Mouse (Mus musculus) neural tube, embryonic 10.5 days (tissue): ENCODE data around the gene Ppp1r12a.

ENCODE experiments used
- DNase-seq: peaks from one replicate; pipeline ENCODE4 v3.0.0-alpha.2; 2017; ENCODE audit warnings: low spot score; ENCODE audit errors: extremely low spot score

Ppp1r12a gene

DNA sequence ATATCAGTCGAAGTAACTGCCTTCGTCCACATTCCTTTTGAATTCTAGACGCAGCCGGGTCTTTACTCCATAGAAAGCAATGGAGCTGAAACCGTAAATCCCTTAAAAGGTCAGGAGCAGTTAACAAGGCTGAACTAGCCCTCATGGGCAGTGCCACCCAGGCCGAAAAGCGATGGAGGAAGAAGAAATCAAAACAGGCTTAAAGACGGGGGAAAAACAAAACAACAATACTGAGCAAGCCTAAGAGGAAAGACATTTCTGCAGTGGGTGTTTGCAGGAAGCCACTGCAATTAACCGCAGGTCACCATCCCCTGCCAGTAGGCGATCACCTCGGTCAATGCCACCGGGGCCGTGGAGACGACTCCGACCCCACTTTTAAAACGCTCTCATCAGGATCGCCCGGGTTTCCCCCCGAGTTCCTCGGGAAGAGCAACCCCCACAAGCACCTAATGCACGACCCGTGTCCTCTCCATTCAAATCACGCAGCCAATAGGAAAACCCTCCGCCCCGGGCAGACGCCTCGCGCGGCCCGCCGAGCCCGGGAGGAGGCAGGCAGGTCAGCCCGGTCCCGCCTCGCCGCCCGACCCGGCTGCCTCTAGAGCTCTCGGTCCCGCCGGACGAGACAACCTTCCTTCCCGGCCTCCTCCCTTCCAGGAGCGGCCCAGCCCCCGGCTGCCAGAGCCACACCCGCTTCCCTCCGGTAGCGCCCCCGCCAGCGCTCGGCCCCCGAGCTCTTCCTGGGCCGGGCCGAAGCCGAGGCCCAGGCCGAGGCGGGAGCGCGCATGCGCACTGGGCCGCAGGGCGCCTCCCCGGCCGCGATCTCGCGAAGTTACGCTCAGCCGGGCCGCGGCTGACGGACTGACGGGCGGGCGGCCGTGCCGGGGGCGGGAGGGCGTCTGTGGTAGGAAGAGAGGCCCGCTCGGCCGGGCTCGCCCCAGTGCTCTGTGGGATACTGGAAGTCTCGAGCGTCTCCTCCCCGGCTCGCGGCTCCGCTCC lies at the start of gene Ppp1r12a:
Ppp1r12a (plus strand) TSS at position 933 of the 996 bp plus-strand sequence.
- peak; percentile 93 for DNase-seq

DNA sequence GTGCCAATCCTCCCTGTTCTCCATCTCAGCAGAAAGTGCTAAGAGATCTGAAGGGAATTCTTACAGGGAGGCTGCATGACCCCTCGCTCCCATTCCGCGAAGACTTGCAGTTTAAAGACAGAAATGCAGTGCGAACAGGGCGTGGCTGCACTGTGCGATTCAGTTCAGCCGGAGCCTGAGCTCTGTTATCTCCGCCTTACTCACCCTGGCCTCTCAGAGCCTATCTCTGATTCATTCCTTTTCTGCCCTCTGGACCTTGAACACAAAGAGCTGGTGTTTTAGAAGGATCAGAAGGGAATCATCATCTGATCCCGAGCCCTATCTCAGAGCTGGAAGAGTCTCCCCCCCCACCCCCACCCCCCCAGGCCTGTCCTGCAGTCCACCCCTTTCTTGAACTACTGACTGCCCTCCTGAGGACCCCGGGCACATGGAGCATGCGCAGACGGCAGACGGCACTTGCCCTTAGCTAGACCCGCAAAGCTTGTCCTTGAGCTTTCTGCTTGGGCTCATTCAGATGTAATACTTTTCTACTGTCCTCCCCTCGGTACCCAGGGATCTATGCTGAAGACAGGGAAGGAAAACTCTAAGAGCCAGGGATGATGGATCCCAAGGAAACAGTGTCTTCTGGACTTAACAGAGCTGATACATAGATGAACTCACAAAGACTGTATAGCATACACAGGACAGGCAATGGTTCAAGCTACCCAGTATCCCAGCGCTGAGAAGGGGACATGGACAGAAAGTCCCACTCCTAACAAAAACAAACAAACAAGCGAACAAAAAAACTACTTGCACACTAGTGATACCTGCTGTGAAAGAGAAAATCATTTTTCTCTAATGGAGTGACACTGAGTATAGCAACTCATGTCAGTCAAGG lies 48.4 kb upstream of the Ppp1r12a start:
- peak; percentile 41 for DNase-seq

DNA sequence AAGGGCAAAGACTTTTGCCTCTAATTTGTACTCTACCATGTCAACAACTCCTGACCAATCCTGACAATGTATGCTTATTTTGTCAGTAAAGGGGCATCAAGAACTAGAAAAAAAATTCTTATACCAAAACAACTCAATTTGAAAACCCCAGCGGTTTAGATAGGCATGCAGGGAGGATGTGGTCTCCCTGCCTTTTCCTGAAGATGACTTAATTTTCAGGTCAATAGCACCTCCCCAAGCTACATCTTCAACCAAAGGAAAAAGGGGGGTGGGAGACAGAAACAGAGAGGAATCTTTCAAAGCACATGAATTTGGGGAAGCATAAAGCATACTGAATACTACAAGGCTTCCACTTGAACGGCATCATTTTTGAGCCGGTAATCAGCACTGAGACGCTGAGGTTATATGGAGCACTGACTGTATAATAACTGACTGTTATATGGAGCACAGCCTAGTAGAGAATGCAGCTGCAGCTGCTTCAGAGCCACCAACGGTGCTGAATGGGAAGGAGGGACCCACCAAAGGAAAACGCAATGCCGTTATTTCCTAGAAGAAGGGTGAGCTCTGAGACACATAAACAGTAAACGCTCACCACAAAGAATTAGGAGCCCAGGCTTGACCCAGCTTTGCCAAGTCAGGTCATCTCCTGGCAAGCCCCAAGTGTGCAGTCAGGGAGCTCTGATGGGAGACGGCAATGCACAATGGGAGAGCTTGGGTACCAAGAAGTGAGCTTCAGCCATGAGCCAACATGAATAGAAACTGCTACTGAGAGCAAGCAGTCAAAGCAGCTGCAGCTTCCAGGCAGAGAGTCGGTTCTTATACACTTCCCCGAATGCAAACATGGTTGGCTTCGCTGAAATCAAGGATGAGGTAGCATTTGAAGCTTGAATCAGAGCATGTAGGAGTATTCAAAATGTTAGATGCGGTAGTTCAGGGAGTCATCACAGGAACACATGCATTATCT lies 43.5 kb upstream of the Ppp1r12a start:
- DNase-seq = no peak

DNA sequence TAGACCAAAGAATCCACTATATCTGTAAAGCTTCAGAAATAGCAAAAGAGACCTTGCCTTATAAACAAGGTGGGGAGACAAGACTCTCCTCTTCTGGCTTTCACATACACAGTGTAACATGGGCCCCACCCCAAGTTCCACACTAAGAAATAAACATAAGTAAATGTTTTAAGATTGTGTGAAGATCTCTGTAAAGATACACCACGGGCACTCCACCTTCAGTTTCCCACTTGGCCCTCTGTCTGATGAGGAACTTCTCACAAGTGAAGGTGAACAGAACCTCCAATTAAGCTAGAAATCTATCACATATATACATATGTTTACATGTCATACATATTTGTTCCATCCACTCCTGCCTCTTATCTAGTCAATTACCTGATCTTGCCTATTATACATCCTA lies 42.6 kb upstream of the Ppp1r12a start:
- no peak for DNase-seq

DNA sequence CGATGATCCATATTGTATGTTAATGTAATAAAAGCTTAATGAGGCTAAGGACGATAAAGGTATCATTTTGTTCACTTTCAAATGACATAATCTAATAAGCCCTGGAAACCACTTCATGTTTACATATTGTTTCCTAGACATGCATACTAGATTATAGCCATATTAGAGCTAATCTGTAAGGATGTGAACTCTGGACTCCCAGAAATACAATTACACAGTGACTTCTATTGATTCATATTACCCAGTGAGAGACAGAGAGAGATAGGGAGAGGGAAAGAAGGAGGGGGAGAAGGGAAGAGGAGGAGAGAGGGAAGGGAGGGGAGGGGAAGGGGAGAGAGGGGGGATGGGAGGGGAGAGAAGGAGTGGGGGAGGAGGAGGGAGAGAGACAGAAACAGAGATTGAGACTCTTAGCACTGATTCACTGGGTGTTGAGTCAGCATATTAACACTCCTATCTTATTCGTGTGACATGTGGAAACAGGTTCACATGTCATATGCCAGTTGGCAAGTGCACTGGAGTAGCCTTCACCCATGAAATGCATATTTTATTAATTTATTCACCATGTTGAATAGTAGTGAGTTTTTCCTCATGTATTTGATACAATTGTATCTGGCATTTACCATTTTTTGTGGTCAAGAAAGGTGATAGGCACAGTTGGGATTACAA lies 36.9 kb upstream of the Ppp1r12a start:
- DNase-seq = no peak

DNA sequence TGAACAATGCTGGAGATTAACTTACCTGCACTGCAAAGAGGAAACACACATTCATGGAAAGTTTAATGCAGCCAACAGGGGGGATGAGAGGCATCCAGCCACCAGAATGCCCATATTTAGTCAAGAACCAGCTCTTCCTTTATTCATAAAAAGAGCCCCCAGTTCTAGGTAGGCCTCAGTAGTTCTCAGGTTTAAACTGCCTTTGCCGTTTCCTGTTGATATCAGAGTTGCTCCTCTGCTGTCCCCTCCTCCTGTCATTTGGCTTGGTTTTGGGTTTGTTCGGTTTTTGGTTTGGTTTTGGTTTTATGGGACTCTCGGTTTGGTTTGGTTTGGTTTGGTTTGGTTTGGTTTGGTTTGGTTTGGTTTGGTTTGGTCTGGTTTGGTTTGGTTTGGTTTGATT lies 32.8 kb upstream of the Ppp1r12a start:
- no peak for DNase-seq

DNA sequence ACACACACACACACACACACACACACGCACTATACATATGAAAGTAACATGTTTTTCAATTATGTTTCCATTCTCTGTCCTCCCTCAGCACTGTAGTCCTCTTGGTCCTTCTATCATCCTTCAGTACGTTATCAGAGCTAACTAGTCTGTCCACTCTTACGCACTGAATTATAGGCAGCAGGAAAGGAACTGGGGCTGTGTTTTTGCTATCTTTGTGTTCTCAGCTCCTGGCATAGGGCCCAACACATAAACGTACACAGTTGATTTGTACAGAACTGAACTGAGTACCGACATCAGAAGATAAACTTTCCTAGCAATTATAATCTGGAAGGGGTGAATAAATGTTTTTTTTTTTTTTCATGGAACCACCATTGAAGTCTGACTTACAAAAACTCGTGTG lies 30.1 kb upstream of the Ppp1r12a start:
- DNase-seq = no peak

DNA sequence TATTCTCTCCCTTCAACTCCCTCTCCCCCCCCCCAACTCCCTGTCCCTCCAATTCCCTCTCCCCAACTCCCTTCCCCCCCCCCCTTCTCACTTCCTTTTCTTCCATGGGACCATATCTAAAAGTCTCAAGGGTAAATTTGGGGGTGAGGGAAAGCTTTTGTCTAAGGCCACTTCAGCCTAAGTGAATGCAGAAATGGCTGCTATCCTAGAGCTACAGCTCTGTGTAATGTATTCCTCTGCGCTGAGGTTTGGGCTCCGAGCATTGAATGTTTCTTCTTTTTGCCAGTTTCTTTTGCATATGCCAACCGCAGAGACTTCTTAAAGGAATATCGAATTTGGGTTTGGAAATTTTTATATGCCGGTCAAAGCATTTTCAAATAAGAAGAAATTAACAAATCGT lies 28.7 kb upstream of the Ppp1r12a start:
- no peak for DNase-seq

DNA sequence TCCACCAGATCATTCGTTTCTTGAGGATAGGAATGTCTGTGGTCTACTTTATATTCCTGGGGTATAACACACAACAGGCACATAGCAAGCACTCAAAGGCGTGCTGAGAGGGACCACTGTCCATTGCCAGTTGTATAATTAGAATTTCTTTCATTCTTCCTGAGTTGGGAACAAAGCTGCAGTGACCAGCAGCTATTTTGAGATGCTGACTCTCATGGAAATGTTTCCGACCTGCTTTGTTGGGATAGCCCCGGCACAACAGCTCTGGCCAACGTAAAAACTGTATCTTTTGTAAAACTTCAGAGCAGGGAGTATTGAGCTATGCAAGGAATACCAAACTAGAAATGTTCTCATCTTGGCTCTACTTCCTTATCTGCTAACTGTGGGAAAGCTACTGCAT lies 28.2 kb upstream of the Ppp1r12a start:
- DNase-seq = no peak

DNA sequence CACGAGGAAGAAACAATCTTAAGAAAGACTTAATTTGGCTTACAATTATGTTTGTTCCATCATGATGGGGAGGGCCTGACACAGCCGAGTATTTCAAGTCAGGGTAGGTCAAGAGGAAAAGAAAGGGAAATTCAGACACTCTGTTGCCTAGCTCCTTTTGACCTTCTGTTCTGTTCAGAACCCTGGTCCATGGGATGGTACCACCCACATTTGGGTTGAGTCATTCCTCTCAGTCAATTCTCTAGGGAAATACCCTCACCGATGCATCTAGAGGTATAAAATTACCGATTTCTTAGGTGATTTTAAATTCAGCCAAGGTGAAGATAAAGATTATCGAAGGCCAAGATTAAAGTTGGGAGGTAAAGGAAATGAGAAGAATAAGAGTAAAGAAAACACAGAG lies 23.6 kb upstream of the Ppp1r12a start:
- DNase-seq = no peak

DNA sequence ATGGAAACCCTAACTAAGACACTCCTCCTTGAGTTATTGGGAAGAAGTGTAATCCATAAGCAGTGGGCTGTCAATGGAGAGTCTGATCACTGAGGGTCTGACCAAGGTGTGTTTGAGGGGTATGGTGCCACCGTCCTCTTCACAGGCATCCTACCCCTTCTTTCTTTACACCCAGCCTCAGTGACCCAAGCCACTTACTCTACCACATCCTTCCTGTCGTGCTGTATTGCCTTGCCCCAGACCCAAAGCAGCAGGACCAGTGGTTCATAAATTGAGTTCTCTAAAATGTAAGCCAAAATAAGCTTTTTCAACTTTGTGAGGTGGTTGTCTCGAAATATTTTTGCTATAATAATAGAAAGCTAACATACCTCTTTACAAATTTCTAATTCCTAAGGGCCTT lies 22.2 kb upstream of the Ppp1r12a start:
- DNase-seq = no peak

DNA sequence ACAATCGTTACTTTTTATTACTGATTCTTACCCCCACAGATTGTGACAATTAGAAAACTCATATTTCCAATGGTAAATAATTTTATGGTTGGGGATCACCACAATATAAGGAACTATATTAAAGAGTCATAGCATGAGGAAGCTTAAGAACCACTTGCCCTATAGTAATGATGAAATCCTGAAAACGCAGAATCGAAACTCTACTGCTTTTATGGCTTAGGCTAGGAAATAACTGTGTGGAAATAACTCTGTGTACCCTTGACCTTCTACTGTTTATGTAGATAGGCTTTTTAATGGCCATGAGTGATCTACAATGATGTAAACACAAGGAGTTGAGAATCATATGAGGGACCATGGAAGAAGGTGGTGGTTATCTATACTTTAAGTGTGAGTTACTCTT lies 21.3 kb upstream of the Ppp1r12a start:
- DNase-seq = no peak

DNA sequence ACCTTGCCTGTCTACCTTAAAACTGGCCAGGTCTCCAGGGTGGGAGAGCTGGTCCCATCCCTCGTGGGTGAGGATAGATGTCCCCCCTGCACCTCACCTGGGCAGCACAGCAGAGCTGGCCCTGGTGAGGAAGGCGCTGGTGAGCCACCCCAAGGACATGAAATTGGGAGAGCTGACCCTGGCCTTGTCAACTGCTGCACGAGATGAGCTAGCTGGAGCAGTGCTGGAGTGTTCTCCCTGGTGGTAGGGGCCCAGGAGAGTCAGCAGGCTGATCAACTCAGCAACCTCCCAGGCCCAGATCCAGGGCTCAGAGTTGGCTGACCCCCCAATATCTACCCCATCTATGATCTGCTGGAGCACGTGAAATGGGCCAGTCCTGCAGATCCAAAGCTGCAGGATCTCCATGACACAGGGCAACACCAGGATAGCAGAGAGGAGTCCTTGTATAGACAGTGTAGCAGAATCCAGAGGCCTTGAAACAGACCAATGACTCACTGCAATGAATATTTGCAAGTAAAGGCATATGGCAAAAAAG lies 17.9 kb upstream of the Ppp1r12a start:
- no peak for DNase-seq

DNA sequence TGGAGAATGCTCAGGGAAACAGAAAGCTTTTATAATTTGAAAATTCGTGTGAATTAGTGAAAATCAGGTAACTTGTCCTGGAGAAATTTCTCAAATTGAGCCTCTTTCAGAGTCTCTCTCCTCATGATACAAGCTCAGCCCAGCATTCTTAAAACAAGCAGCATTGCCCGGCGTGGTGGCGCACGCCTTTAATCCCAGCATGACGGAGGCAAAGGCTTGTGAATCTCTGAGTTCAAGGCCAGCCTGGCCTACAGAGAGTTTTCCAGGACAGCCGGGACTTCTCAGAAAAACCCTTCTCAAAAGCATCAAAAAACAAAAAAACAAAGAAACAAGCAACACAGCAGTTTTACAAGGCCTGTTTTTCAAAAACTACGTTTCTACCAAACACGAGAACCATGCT lies 16.3 kb upstream of the Ppp1r12a start:
- DNase-seq = no peak

DNA sequence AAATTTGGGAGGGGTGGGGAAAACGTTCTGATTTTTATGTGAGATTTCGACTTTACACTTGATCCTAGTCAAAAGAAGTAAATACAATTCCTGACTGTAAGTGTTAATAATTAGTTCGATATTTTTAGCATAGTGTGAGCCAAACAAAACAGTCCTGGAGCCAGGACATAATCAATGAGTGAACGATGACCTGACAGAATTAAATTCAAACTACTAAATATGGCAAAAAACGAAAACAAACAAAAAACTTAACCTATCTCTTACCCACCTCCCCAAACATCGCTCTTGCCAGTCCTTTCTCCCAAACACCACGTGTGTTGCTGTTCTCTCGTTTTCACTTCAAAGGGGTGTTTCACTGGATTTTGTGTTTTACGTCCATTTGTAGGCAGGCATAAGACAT lies 15.0 kb upstream of the Ppp1r12a start:
- no peak for DNase-seq

DNA sequence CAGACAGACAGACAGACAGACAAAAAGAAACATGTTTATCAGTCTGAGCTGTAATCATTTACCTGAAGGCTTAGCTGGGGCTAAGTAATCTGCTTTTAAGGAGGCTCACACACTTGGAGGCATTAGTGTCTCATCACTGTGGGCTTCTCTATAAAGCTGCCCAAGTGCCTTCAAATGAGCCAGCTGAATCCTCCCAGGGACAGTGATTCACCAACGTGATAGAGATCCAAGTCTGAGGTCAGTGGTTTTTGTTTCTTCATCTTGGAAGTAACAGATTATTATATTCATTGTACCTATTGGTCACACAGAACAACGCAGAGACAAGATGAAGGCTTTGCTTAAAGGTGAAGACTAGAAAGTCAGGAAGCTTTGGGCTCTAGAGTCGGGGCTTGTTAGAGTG lies 8.7 kb upstream of the Ppp1r12a start:
- DNase-seq = no peak

DNA sequence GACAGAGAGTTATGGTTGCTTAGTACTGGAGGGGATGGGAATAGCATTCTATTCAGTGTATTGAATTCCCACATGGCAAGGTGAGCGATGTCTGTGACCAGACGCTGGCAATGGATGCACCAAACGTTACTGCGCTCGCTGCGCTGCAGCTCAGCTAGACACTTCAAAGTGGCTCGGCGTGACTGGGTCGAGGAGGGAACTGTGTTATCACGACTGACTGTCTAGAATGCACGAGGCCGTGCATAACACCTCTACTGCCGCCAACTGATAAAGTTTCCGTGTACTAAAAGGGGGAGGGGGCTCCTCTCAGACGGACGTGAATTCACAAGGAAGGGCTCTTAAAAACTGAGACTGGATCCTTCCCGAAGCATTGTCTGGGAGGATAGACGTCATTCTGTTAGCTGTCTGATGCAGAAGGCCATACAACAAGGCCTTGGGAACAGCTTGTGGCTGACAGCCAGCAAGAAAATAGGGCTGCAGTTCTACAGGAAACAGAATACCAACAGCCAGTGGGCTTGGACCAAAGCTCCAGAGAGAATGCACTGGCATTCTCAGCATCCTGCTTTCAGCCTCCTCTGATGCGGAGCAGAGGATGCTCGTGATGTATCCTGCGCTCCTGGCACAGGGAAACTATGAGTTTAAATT lies 6.8 kb upstream of the Ppp1r12a start:
- no peak for DNase-seq

DNA sequence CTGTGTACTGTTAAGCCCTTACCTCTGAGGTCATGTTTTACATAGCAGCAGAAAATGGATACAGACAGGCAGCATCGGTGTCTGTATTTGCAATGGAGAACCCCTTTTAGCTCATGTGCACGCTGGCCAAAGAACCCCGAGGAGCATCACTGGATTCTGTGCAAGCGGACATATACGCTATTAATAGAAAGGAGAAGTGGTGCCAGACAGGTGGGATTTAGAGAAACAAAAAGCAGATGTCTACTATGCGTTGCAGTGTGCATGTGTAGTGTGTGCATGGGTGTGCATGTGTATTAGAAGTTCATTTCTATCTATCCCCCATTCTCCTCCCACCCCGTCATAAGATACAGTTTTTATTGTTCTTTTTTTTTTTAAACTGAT lies 6.3 kb upstream of the Ppp1r12a start:
- DNase-seq = no peak

DNA sequence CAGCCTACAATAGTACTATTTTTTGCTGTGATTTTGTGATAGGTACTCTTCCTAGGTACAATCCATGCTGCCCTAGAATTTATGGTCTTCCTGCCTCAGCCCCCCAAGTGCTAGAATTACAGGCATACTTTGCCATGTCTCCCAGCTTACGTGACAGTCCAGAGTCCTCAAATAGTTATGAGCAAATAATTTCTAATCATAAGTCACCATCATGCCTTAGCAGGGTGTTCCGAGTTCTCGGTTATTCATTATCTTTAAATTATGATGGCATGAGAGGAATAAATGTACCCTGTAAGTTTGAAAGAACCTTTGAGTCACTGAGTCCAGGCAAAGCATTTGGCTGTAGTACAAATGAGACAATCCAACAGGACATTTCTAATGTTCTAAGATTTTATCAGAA lies 5.9 kb upstream of the Ppp1r12a start:
- DNase-seq = no peak

DNA sequence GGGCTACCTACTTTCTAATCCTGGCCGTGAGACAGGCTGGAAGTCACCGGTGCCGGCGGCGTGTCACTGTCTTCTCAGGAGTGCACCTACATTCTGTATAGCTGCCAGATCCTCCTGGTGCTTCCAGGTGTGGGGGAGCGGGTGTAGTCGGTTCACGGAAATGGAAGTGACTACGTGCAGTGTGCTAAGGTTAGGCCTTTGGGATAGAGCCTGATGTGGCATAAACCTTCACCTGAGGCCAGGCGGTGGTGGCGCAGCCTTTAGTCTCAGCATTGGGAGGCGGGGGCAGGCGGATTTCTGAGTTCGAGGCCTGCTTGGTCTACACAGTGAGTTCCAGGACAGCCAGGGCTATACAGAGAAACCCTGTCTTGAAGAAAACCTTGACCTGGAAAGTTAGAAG lies 3.0 kb upstream of the Ppp1r12a start:
- no peak for DNase-seq
